Mouse (Mus musculus) forebrain, embryonic 14.5 days (tissue): ENCODE results near the gene Tmem108. TPM values are rescaled to one million over a fixed set of nuclear protein-coding genes. Genes with fewer than 3 reads are reported as not detected.

Source experiments
- ATAC-seq: fragments of 200-750 bp; cut with Nextera tagmentation; 2 replicates; pipeline ENCODE4 v1.8.0; 2017; ENCODE audit warnings: mild to moderate bottlenecking, moderate library complexity
- DNase-seq: peaks from one replicate; pipeline ENCODE4 v3.0.0-alpha.2; 2015; ENCODE audit warnings: low spot score
- H3K27ac ChIP-seq: fragments of 300-500 bp; sonication (generic); 2 replicates; pipeline ENCODE4 v1.5.1; 2014; ENCODE audit warnings: low read depth, mild to moderate bottlenecking, control low read depth, low read length, moderate library complexity
- H3K27me3 ChIP-seq: fragments of 300-500 bp; sonication (generic); replicated peaks from 2 replicates; pipeline ENCODE4 v1.6.1; 2014; ENCODE audit warnings: low read length, control low read depth, mixed read lengths; ENCODE audit not compliant: control insufficient read depth, insufficient read depth
- H3K36me3 ChIP-seq: fragments of 300-500 bp; sonication (generic); 2 replicates; pipeline ENCODE4 v1.6.1; 2014; ENCODE audit warnings: low read length, control low read depth; ENCODE audit not compliant: control insufficient read depth, insufficient read depth
- H3K4me1 ChIP-seq: fragments of 300-500 bp; sonication (generic); 2 replicates; pipeline ENCODE4 v1.6.1; 2014; ENCODE audit warnings: antibody characterized with exemption, low read length, control low read depth; ENCODE audit not compliant: control insufficient read depth, insufficient read depth
- H3K4me2 ChIP-seq: fragments of 300-500 bp; sonication (generic); 2 replicates; pipeline ENCODE4 v1.6.1; 2014; ENCODE audit warnings: mild to moderate bottlenecking, control low read depth, low read length
- H3K4me3 ChIP-seq: fragments of 300-500 bp; sonication (generic); 2 replicates; pipeline ENCODE4 v1.5.1; 2014; ENCODE audit warnings: low read depth, low read length, control low read depth
- H3K9ac ChIP-seq: fragments of 300-500 bp; sonication (generic); 2 replicates; pipeline ENCODE4 v1.6.1; 2014; ENCODE audit warnings: mild to moderate bottlenecking, low read length, control low read depth, moderate library complexity
- H3K9me3 ChIP-seq: fragments of 300-500 bp; sonication (generic); replicated peaks from 2 replicates; pipeline ENCODE4 v1.6.1; 2016; ENCODE audit warnings: low read length, control low read depth, mixed read lengths; ENCODE audit not compliant: control insufficient read depth
- WGBS: fragments of 180-500 bp; shearing (Covaris S2); extraction: QIAGEN DNeasy Blood & Tissue Kit; methylation state at CpG from one replicate; pipeline ENCODE4 v1.1.7; 2014; 5-methylcytosine and 5-hydroxymethylcytosine counted together
- polyA plus RNA-seq: library from polyadenylated mRNA; unstranded; fragments of >200 nt; fragmentation: Nextera tagmentation; extraction: Ambion mirVana; gene quantifications from 2 replicates; pipeline ENCODE4 v1.2.1, GENCODE M21; 2014

Tmem108 gene
- polyA plus RNA-seq, 1 experiment from 2014 or later, result 41.5 TPM

GRCm38 (mm10) chr9:103557085-103557484 lies 204.6 kb downstream of the Tmem108 start:
- no peak overlapping the region for H3K27ac ChIP-seq
- H3K4me1 ChIP-seq, result peaks cover 42% of the 10 kb centered on the region
- ATAC-seq, result no peak
- no peaks in the 10 kb centered on the region for H3K36me3 ChIP-seq
- DNase-seq, result no peak
- no peak overlapping the region for H3K4me2 ChIP-seq
- H3K9ac ChIP-seq, result no peak overlapping the region
- WGBS, result 89% methylated on average over 15 of the region's 15 CpGs
- H3K4me3 ChIP-seq, result no peak overlapping the region
- peaks cover 6% of the 10 kb centered on the region for H3K27me3 ChIP-seq
- no peaks in the 10 kb centered on the region for H3K9me3 ChIP-seq

- Histone ChIP-seq H3K4me3 (no peak overlapping the region), H3K27ac (no peak overlapping the region; the same call in 1 of the 2 replicates), H3K9me3 (no peaks in the 10 kb centered on the region), H3K27me3 (peaks cover 6% of the 10 kb centered on the region), H3K36me3 (no peaks in the 10 kb centered on the region), H3K4me2 (no peak overlapping the region), H3K9ac (no peak overlapping the region), H3K4me1 (peaks cover 58% of the 10 kb centered on the region)
- DNase-seq (no peak), ATAC-seq (no peak)
- 35% methylated on average over 6 of the region's 6 CpGs for WGBS
These were observed 206.3 kb downstream of the Tmem108 start for GRCm38 (mm10) chr9:103555334-103555733.

GRCm38 (mm10) chr9:103550661-103551248 lies 210.9 kb downstream of the Tmem108 start:
- H3K9me3 ChIP-seq, result no peaks in the 10 kb centered on the region
- 5% methylated on average over 21 of the region's 21 CpGs for WGBS
- no peaks in the 10 kb centered on the region for H3K36me3 ChIP-seq
- H3K27me3 ChIP-seq, result peaks cover 6% of the 10 kb centered on the region
- ATAC-seq, result peak; percentile 63
- H3K4me2 ChIP-seq, result peak overlapping the region; percentile 37
- H3K27ac ChIP-seq, result peak overlapping the region; percentile 44
- peaks cover 51% of the 10 kb centered on the region for H3K4me1 ChIP-seq
- peak; percentile 78 for DNase-seq
- no peak overlapping the region for H3K9ac ChIP-seq
- no peak overlapping the region for H3K4me3 ChIP-seq

DNA sequence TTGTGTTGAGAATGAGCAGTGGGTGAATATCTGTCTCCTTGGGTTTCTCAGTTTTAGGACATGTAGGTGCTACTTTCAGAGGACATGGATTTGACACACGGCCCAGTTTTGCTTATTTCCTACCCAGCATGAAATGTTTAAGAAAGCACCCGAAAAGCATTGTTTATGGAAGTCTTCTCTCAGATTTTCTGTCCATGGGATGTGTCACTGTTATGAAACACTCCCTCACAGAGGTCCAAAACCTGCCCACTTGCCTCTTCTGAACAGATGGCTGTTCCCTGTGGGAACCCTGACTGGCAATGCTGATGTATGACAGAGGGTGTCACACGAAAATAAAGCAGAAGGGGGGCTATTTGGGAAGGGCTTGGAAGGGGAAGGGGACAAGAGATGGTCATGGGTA lies 212.5 kb downstream of the Tmem108 start:
- 57% methylated on average over 3 of the region's 3 CpGs for whole genome bisulfite sequencing
- Histone ChIP-seq H3K27me3 (peaks cover 6% of the 10 kb centered on the region), H3K9ac (no peak overlapping the region), H3K9me3 (no peaks in the 10 kb centered on the region), H3K36me3 (no peaks in the 10 kb centered on the region), H3K4me2 (no peak overlapping the region), H3K4me1 (peaks cover 49% of the 10 kb centered on the region), H3K4me3 (no peak overlapping the region), H3K27ac (no peak overlapping the region)
- no peak for DNase-seq
- ATAC-seq, result no peak

DNA sequence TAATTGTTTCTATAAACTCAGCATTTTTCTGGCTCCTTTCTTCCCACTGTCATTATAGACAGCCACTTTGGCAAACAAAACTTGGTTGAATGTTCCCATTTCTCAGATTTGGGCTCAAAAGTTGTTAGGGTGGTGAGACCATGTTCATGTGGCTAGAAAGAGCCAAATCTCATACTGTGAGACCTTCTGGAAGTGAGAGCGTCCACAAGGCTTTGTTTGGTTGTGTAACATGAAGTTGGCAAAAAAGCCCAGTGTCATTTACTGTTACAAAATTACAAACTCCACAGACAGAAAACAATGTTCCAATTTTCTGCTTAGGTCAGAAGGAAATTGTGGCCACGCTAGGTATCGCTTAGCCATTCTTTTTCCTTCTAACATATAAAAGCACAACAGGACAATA lies 213.0 kb downstream of the Tmem108 start:
- Histone ChIP-seq H3K9me3 (no peaks in the 10 kb centered on the region), H3K9ac (no peak overlapping the region), H3K4me3 (no peak overlapping the region), H3K4me1 (peaks cover 52% of the 10 kb centered on the region), H3K27ac (no peak overlapping the region), H3K27me3 (peaks cover 6% of the 10 kb centered on the region), H3K36me3 (no peaks in the 10 kb centered on the region), H3K4me2 (no peak overlapping the region)
- WGBS, result 89% methylated on average over 3 of the region's 3 CpGs
- DNase-seq (no peak), ATAC-seq (no peak)

DNA sequence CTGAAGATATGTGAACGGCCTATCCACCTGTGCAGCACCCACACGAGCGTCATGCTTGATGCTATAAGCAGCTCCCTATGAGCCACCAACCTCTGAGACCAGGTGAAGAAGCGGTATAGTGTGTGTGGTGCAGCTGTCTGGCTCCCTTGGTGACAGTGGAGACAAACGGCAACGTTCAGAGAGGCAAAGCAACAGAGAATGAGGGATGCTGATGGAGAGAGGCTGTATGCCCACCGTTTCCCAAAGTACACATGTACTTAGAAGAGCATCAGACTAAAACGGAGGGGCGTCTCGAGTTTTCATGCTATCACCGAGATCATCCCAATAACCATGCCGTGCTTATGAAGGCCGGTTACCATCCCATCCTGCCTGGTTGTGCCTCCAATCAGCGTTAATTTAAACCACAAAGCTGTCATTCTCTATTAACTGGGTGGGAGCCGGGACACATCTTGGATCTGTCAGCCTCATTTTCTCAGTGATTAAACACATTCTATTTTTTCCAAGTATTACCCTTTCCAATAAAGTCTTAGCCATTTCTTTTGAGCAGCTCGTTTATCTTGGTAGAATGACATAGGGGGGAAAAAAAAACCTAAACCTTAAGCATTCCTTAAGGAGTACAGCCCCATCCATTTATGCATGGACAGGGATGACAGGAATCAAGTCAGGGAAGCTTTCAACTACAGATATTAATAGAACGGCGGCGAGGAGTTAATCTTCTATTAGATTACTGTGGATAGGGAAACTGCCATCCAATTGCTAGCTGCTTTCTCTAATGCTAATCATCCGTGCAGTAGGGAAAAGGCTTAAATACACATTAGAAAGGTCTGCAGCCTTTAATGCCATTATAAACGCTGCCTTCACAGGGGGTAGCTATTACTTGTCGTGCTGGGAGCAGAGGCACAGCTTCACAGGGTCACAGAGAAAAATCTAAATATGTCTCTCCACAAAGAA lies 214.7 kb downstream of the Tmem108 start:
- DNase-seq (peak; percentile 69), ATAC-seq (peak; percentile 25; the same call in 1 of the 2 replicates)
- Histone ChIP-seq H3K9ac (peak overlapping the region; percentile 46; the same call in 1 of the 2 replicates), H3K27ac (peak overlapping the region; percentile 82), H3K27me3 (no peaks in the 10 kb centered on the region; the same call in 1 of the 2 replicates), H3K4me1 (peaks cover 48% of the 10 kb centered on the region), H3K4me3 (no peak overlapping the region), H3K4me2 (peak overlapping the region; percentile 41), H3K36me3 (no peaks in the 10 kb centered on the region), H3K9me3 (no peaks in the 10 kb centered on the region)
- 26% methylated on average over 22 of the region's 22 CpGs for WGBS

DNA sequence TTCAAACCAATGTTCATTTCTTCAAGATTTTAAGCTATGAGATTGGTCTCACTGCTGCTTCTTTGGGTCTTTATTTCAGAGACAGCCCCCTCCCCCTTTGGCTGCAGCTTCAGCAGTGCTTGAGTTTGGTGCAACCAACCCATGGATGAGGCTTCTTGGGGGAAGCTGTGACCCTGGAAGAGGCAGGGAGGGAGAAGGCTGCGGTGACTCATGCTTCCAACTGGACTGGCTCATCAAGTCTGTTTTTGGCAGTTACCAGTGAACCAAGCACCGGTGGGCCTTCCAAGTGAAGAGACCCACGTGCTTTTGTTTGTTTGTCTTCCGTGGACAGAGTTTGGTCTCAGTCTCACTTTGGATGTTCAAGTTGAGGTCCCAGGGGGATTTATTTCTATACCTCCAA lies 215.9 kb downstream of the Tmem108 start:
- H3K9me3 ChIP-seq, result no peaks in the 10 kb centered on the region
- no peaks in the 10 kb centered on the region for H3K36me3 ChIP-seq
- H3K27me3 ChIP-seq, result no peaks in the 10 kb centered on the region
- ATAC-seq, result no peak
- H3K9ac ChIP-seq, result no peak overlapping the region
- no peak overlapping the region for H3K4me2 ChIP-seq
- no peak overlapping the region for H3K27ac ChIP-seq
- WGBS, result 88% methylated on average over 4 of the region's 4 CpGs
- H3K4me3 ChIP-seq, result no peak overlapping the region
- DNase-seq, result no peak
- H3K4me1 ChIP-seq, result peaks cover 36% of the 10 kb centered on the region

GRCm38 (mm10) chr9:103545271-103545670 lies 216.4 kb downstream of the Tmem108 start:
- Histone ChIP-seq H3K27ac (no peak overlapping the region), H3K9me3 (no peaks in the 10 kb centered on the region), H3K27me3 (no peaks in the 10 kb centered on the region), H3K4me1 (peaks cover 32% of the 10 kb centered on the region), H3K9ac (no peak overlapping the region), H3K36me3 (no peaks in the 10 kb centered on the region), H3K4me3 (no peak overlapping the region), H3K4me2 (no peak overlapping the region)
- 63% methylated on average over 4 of the region's 4 CpGs for WGBS
- ATAC-seq (no peak), DNase-seq (no peak)

- Histone ChIP-seq H3K27me3 (no peaks in the 10 kb centered on the region), H3K9me3 (no peaks in the 10 kb centered on the region), H3K27ac (no peak overlapping the region), H3K4me3 (no peak overlapping the region), H3K36me3 (no peaks in the 10 kb centered on the region), H3K4me2 (no peak overlapping the region), H3K4me1 (peaks cover 32% of the 10 kb centered on the region), H3K9ac (no peak overlapping the region)
- DNase-seq, result no peak
- 63% methylated on average over 1 of the region's 1 CpGs for WGBS
- ATAC-seq, result no peak
These were observed 217.0 kb downstream of the Tmem108 start for GRCm38 (mm10) chr9:103544599-103544998.
